Mouse (Mus musculus) ES-E14 (cell line): ENCODE measurements at regions not wholly inside any gene's neighbourhood (a gene's known extent, or its start where the extent isn't known, plus 50 kb on each side); places are given as distances from the start of the nearest gene placed in this dataset.

Experiments
- CHD2 ChIP-seq: IDR thresholded peaks from 2 replicates; pipeline ENCODE4 v1.6.1; 2014; ENCODE audit warnings: mild to moderate bottlenecking, low read depth, low read length, inconsistent platforms
- HCFC1 ChIP-seq: IDR thresholded peaks from 2 replicates; pipeline ENCODE4 v1.6.1; 2012; ENCODE audit warnings: low read length, inconsistent platforms, borderline replicate concordance; ENCODE audit not compliant: insufficient read depth
- ZC3H11A ChIP-seq: IDR thresholded peaks from 2 replicates; pipeline ENCODE4 v1.6.1; 2012; ENCODE audit warnings: low read depth, mild to moderate bottlenecking, inconsistent platforms, low read length, borderline replicate concordance
- ZNF384 ChIP-seq: IDR thresholded peaks from 2 replicates; pipeline ENCODE4 v1.6.1; 2012; ENCODE audit warnings: low read depth, low read length, inconsistent platforms

- no peak for TF ChIP-seq ZC3H11A
- no peak for TF ChIP-seq HCFC1
- no peak for TF ChIP-seq CHD2
- TF ChIP-seq ZNF384 = no peak
Observed at GRCm38 (mm10) chr5:99128628-99129027, 91.5 kb upstream of the Prkg2 start.
